Mouse (Mus musculus) pancreas, adult 10 weeks (tissue): Measurements from ENCODE around the gene Cfap74. TPM values are rescaled to one million over a fixed set of nuclear protein-coding genes. Genes with fewer than 3 reads are reported as not detected.

Experiments used
- polyA plus RNA-seq: library from polyadenylated mRNA; stranded (reverse); fragments of 350-450 nt; fragmentation: Illumina TruSeq; extraction: RNeasy Lipid Tissue Mini Kit (QIAGEN cat#74804); gene quantifications from one replicate; pipeline ENCODE4 v1.2.3, GENCODE M21; 2015; ENCODE audit warnings: low read depth, low replicate concordance; ENCODE audit not compliant: insufficient read depth

The Cfap74 gene
- 1.4 TPM for polyA plus RNA-seq

GRCm38 (mm10) chr4:155409058-155409776, at the start of gene Cfap74:
Cfap74 (plus strand) TSS chr4:155409190.

GRCm38 (mm10) chr4:155361303-155361791, 47.6 kb upstream of the Cfap74 start, which contains the start of gene Prkcz:
Prkcz (minus strand) TSS chr4:155361361.

GRCm38 (mm10) chr4:155397511-155398221, 11.3 kb upstream of the Cfap74 start, which contains the start of gene Gabrd:
Gabrd (minus strand) TSS chr4:155398112.

GRCm38 (mm10) chr4:155468952-155469351, 60.0 kb downstream of the Cfap74 start, which contains the start of gene Tmem52:
Tmem52 (plus strand) TSS chr4:155469114.

GRCm38 (mm10) chr4:155490990-155491504, 82.1 kb downstream of the Cfap74 start, which contains the start of gene Gnb1:
Gnb1 (plus strand) TSS chr4:155491361.

Other genes starting within 250 kb of the Cfap74 start
- gene Ski, start 186.6 kb upstream of the Cfap74 start, polyA plus RNA-seq = 15.0 TPM
- gene Faap20, start 159.4 kb upstream of the Cfap74 start, polyA plus RNA-seq = 16.6 TPM
- gene Prkcz, start 47.8 kb upstream of the Cfap74 start, polyA plus RNA-seq = 7.4 TPM
- not detected for gene Gabrd, start 11.1 kb upstream of the Cfap74 start, polyA plus RNA-seq
- gene Tmem52, start 59.9 kb downstream of the Cfap74 start, polyA plus RNA-seq = 0.96 TPM
- gene Gnb1, start 82.2 kb downstream of the Cfap74 start, polyA plus RNA-seq = 41.1 TPM
- gene Nadk, start 153.2 kb downstream of the Cfap74 start, polyA plus RNA-seq = 23.1 TPM
- gene Slc35e2, start 192.2 kb downstream of the Cfap74 start, polyA plus RNA-seq = 2.6 TPM
- 36.0 TPM for gene Cdk11b, start 215.7 kb downstream of the Cfap74 start, polyA plus RNA-seq
- gene Gm10563, start 236.2 kb downstream of the Cfap74 start, polyA plus RNA-seq = not detected
- gene Mmp23, start 244.2 kb downstream of the Cfap74 start, polyA plus RNA-seq = 10.6 TPM